Mouse (Mus musculus) myocyte (in vitro differentiated cells): Measurements from ENCODE around the gene Igdcc3.

Experiments
- CEBPB ChIP-seq: IDR thresholded peaks from 2 replicates; pipeline ENCODE4 v1.6.1; 2011; ENCODE audit warnings: mild to moderate bottlenecking, moderate library complexity; ENCODE audit not compliant: poor library complexity, insufficient read depth, severe bottlenecking
- E2F4 ChIP-seq: IDR thresholded peaks from one replicate; pipeline ENCODE4 v1.6.1; 2011; ENCODE audit warnings: mild to moderate bottlenecking, control low read depth, moderate library complexity; ENCODE audit not compliant: insufficient read depth
- MAX ChIP-seq: IDR thresholded peaks from one replicate; pipeline ENCODE4 v1.6.1; 2011; ENCODE audit warnings: low read depth, mild to moderate bottlenecking, control low read depth
- MYOG ChIP-seq, 3 experiments: IDR thresholded peaks; one replicate each; pipeline ENCODE4 v1.6.1; 2011; ENCODE audit warnings: control low read depth in 2 of 3, low read depth in 2 of 3, mild to moderate bottlenecking in 2 of 3; ENCODE audit not compliant: insufficient read length in 2 of 3, control insufficient read depth in 1 of 3, insufficient read depth in 1 of 3
- POLR2A ChIP-seq: IDR thresholded peaks from one replicate; pipeline ENCODE4 v1.6.1; 2011; ENCODE audit warnings: low read depth, mild to moderate bottlenecking, control low read depth, moderate library complexity; ENCODE audit not compliant: insufficient read length
- POLR2AphosphoS2 ChIP-seq: IDR thresholded peaks from one replicate; pipeline ENCODE4 v1.6.1; 2011; ENCODE audit warnings: low read depth, control low read depth; ENCODE audit not compliant: insufficient read length
- REST ChIP-seq: IDR thresholded peaks from one replicate; pipeline ENCODE4 v1.6.1; 2011; ENCODE audit warnings: mild to moderate bottlenecking, control low read depth, moderate library complexity; ENCODE audit not compliant: insufficient read depth, insufficient read length
- SRF ChIP-seq: IDR thresholded peaks from one replicate; pipeline ENCODE4 v1.6.1; 2011; ENCODE audit warnings: low read depth; ENCODE audit not compliant: control insufficient read depth, insufficient read length
- TCF12 ChIP-seq: IDR thresholded peaks from one replicate; pipeline ENCODE4 v1.6.1; 2011; ENCODE audit warnings: mild to moderate bottlenecking, control low read depth; ENCODE audit not compliant: poor library complexity, insufficient read depth, severe bottlenecking
- USF1 ChIP-seq: IDR thresholded peaks from one replicate; pipeline ENCODE4 v1.6.1; 2011; ENCODE audit warnings: low read depth, mild to moderate bottlenecking, control low read depth, moderate library complexity

GRCm38 (mm10) chr9:65215494-65216126 is 74.6 kb downstream of the Igdcc3 start:
- TF ChIP-seq POLR2A: no peak
- no peak for TF ChIP-seq MAX
- no peak for TF ChIP-seq E2F4
- TF ChIP-seq SRF: no peak
- no peak for TF ChIP-seq TCF12
- no peak for TF ChIP-seq CEBPB
- peak; percentile 18 for TF ChIP-seq POLR2AphosphoS2
- TF ChIP-seq USF1: no peak
- no peak for TF ChIP-seq MYOG (IDR thresholded peaks at IDR 0.05; ENCODE audit: control insufficient read depth in 1 of 3, insufficient read depth in 1 of 3, insufficient read length in 2 of 3, low read depth in 2 of 3)
- no peak for TF ChIP-seq REST
